Mouse (Mus musculus) heart, embryonic 15.5 days (tissue): ENCODE results near the gene Cfap43. TPM values are rescaled to one million over a fixed set of nuclear protein-coding genes. Genes with fewer than 3 reads are reported as not detected.
A peak's percentile ranks its signal among the peaks of the same experiment; 100 is the strongest.

ENCODE experiments used
- ATAC-seq: fragments of 200-750 bp; cut with Nextera tagmentation; replicated peaks from 2 replicates; pipeline ENCODE4 v1.8.0; 2017; ENCODE audit warnings: low read depth, moderate TSS enrichment; ENCODE audit not compliant: insufficient number of reproducible peaks, insufficient read depth, low FRiP score
- H3K27ac ChIP-seq: fragments of 300-500 bp; sonication (generic); 2 replicates; pipeline ENCODE4 v1.5.1; 2015; ENCODE audit warnings: mild to moderate bottlenecking, inconsistent platforms
- H3K27me3 ChIP-seq: fragments of 300-500 bp; sonication (generic); 2 replicates; pipeline ENCODE4 v1.6.1; 2015; ENCODE audit warnings: inconsistent platforms
- H3K36me3 ChIP-seq: fragments of 300-500 bp; sonication (generic); 2 replicates; pipeline ENCODE4 v1.6.1; 2015; ENCODE audit warnings: mild to moderate bottlenecking, inconsistent platforms
- H3K4me1 ChIP-seq: fragments of 300-500 bp; sonication (generic); replicated peaks from 2 replicates; pipeline ENCODE4 v1.6.1; 2015; ENCODE audit warnings: inconsistent platforms
- H3K4me2 ChIP-seq: fragments of 300-500 bp; sonication (generic); 2 replicates; pipeline ENCODE4 v1.6.1; 2015; ENCODE audit warnings: inconsistent platforms, mild to moderate bottlenecking, moderate library complexity
- H3K4me3 ChIP-seq: fragments of 300-500 bp; sonication (generic); 2 replicates; pipeline ENCODE4 v1.5.1; 2015; ENCODE audit warnings: mild to moderate bottlenecking, inconsistent platforms
- H3K9ac ChIP-seq: fragments of 300-500 bp; sonication (generic); 2 replicates; pipeline ENCODE4 v1.6.1; 2015; ENCODE audit warnings: mild to moderate bottlenecking, inconsistent platforms
- H3K9me3 ChIP-seq: fragments of 300-500 bp; sonication (generic); replicated peaks from 2 replicates; pipeline ENCODE4 v1.6.1; 2016; ENCODE audit warnings: inconsistent platforms
- WGBS: fragments of 180-500 bp; shearing (Covaris S2); methylation state at CpG from one replicate; pipeline ENCODE4 v1.1.7; 2015; ENCODE audit warnings: mixed read lengths; 5-methylcytosine and 5-hydroxymethylcytosine counted together
- polyA plus RNA-seq: library from polyadenylated mRNA; unstranded; fragments of >200 nt; fragmentation: Nextera tagmentation; extraction: Ambion mirVana; gene quantifications from 2 replicates; pipeline ENCODE4 v1.2.1, GENCODE M21; 2015

Cfap43 gene
- polyA plus RNA-seq, 1 experiment from 2014 or later, result 0.08 TPM

DNA sequence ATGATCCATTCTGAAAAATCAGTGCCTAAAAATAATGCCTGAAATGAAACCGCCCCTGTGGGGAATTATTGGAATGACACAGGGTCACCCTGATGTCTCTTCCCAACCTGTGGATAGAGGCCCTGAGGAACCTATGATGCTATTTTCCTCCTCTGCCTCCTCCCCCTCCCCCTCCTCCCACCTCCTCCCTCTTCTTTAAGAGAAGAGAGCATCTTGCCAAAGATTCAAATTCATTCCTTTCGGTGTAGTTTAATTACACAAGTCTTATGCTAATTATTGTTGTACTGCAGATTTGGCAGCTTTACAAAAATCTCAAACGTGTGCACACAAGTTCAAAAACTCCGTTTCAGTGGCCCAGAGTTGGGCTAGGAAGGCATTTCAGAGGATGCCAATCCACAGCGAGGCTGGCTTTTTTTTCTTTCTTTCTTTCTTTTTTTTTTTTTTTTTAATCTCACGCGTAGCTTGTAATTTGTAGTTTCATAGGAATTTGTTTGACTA is 193.4 kb downstream of the Cfap43 start:
- 56% methylated on average over 7 of the region's 7 CpGs for WGBS
- Histone ChIP-seq H3K27ac (no peak overlapping the region), H3K27me3 (no peaks in the 10 kb centered on the region), H3K36me3 (no peaks in the 10 kb centered on the region), H3K9ac (no peak overlapping the region), H3K4me1 (peaks cover 20% of the 10 kb centered on the region), H3K4me3 (no peak overlapping the region), H3K9me3 (no peaks in the 10 kb centered on the region), H3K4me2 (no peak overlapping the region)
- no peak for ATAC-seq

DNA sequence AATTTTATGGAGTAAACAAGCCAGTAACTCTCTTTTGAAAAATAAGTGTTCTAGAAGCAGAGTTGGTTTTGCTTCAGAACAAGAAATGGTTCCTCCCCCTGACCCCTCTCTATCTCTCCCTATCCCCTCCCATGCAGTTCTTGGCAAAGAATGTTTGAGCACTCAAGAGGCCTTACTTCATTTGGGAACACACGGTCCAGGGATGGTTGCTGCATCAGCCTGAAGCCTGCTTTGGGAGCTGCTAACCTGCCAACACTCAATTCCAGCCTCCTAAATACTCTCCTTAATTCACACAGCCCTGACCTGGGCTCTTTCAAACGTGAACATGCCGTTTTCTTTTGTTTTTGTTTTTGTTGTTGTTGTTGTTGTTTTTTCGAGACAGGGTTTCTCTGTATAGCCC is 194.2 kb downstream of the Cfap43 start:
- Histone ChIP-seq H3K27ac (no peak overlapping the region), H3K27me3 (no peaks in the 10 kb centered on the region), H3K36me3 (no peaks in the 10 kb centered on the region), H3K4me2 (no peak overlapping the region), H3K4me3 (no peak overlapping the region), H3K4me1 (peaks cover 12% of the 10 kb centered on the region), H3K9ac (no peak overlapping the region), H3K9me3 (no peaks in the 10 kb centered on the region)
- peak; percentile 62; the same call in 1 of the 2 replicates for ATAC-seq
- 55% methylated on average over 4 of the region's 4 CpGs for WGBS

DNA sequence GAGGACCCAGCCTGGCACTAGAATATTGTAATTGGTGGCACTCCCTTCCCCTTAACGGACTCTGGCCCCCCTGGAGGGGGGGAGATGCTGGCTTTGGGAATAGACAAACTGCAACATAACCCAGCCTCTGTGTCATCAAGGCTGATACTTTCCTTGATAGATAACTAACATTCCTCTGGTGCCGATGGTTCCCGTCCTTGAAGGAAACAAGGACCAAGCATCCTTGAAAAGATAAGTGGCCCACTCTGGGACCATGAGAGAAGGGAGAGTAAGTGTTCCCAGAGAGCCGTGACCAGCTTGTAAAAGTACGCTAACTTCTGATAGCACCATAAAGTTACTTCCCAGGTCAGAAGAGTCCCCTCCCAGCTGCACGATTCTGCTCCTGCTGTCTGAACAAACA is 196.6 kb downstream of the Cfap43 start:
- H3K4me1 ChIP-seq, result peaks cover 10% of the 10 kb centered on the region
- no peaks in the 10 kb centered on the region for H3K27me3 ChIP-seq
- ATAC-seq, result no peak
- H3K9ac ChIP-seq, result no peak overlapping the region
- H3K9me3 ChIP-seq, result no peaks in the 10 kb centered on the region
- WGBS, result 22% methylated on average over 6 of the region's 6 CpGs
- H3K36me3 ChIP-seq, result no peaks in the 10 kb centered on the region
- no peak overlapping the region for H3K4me3 ChIP-seq
- no peak overlapping the region for H3K27ac ChIP-seq
- no peak overlapping the region for H3K4me2 ChIP-seq

DNA sequence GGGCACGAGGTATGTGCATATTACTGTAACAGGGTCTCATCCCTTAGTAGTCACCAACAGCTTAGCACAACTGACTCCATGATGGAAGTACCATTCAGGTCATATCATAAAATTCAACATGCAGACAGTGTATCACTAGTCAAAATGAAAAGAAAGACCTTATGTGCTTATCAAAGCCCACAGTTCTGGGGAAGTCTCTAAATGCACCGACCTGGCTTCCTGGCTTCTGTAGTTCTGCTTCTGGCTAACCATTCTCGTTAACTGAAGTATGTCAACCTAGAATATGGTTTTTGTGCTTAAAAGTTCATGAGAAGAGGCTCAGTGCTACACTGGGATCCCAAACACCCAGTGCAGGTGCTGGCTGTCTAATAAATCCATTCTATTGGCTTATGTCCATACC is 199.9 kb downstream of the Cfap43 start:
- no peaks in the 10 kb centered on the region for H3K36me3 ChIP-seq
- ATAC-seq, result no peak
- peaks cover 4% of the 10 kb centered on the region for H3K4me1 ChIP-seq
- no peak overlapping the region for H3K4me3 ChIP-seq
- H3K9ac ChIP-seq, result no peak overlapping the region
- H3K27me3 ChIP-seq, result no peaks in the 10 kb centered on the region
- 79% methylated on average over 3 of the region's 3 CpGs for WGBS
- H3K9me3 ChIP-seq, result no peaks in the 10 kb centered on the region
- no peak overlapping the region for H3K27ac ChIP-seq
- no peak overlapping the region for H3K4me2 ChIP-seq

DNA sequence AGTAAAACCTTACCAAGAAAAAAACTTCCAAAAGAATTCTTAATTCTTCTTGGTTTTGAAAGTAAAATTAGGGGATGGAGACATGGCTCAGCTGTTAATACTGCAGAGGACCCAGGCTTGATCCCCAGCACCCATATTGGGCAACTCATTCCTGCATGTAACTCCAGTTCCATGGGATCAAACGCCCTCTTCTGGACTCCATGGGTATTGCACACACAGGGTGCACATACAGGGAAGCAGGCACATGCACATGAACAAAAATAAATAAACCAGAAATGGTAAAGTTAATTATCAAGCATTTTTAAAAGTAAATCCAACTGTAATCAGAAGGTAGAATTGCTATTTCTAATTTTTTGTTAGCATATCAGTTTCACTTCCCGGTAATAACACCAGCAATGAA is 202.9 kb downstream of the Cfap43 start:
- H3K4me1 ChIP-seq, result no peaks in the 10 kb centered on the region
- H3K9ac ChIP-seq, result no peak overlapping the region
- 59% methylated on average over 2 of the region's 2 CpGs for WGBS
- H3K27me3 ChIP-seq, result no peaks in the 10 kb centered on the region
- H3K36me3 ChIP-seq, result no peaks in the 10 kb centered on the region
- H3K27ac ChIP-seq, result no peak overlapping the region
- ATAC-seq, result no peak
- no peak overlapping the region for H3K4me2 ChIP-seq
- no peaks in the 10 kb centered on the region for H3K9me3 ChIP-seq
- no peak overlapping the region for H3K4me3 ChIP-seq

DNA sequence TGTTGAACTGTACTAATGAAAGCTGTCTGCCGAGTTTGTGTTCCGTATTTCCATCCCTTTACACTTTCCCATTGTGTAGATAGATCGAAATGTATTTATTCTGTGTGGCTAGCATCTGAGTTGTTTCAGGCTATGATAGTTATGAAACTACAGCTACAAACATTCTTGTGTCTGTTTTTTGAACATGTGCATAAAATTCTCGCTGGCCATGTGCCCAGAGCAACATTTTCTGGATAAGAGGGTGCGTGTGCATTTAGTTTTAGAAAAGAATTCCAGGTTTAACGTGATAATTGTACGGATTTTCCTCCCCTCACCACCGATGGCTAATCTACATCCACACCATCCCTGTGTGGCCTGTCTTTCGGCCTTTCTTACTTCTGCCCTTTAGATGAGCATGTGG is 205.6 kb downstream of the Cfap43 start:
- H3K4me3 ChIP-seq, result no peak overlapping the region
- H3K9ac ChIP-seq, result no peak overlapping the region
- no peaks in the 10 kb centered on the region for H3K36me3 ChIP-seq
- H3K27ac ChIP-seq, result no peak overlapping the region
- no peaks in the 10 kb centered on the region for H3K27me3 ChIP-seq
- 61% methylated on average over 9 of the region's 9 CpGs for WGBS
- H3K4me2 ChIP-seq, result no peak overlapping the region
- no peaks in the 10 kb centered on the region for H3K4me1 ChIP-seq
- ATAC-seq, result no peak
- H3K9me3 ChIP-seq, result no peaks in the 10 kb centered on the region

DNA sequence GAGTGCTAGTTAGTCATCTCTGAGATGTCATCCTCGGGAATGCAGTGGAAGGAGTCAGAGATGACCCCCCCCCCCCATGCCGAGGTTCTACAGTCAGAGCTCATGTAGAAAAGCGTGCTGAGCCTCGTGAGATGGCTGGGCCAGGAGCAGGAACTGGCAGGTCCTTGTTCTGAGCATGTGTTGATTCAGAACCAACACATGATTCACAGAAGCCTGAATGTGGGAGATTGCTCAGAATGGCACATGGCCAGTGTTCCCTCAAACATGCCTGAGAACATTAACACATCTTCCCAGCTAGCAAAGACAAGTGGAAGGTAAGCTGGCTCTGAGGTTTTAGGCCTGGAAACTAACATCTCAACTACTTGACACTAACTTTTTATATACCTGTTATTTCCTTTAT is 208.7 kb downstream of the Cfap43 start:
- Histone ChIP-seq H3K9ac (no peak overlapping the region), H3K27me3 (no peaks in the 10 kb centered on the region), H3K4me2 (no peak overlapping the region), H3K9me3 (no peaks in the 10 kb centered on the region), H3K4me1 (no peaks in the 10 kb centered on the region), H3K4me3 (no peak overlapping the region), H3K27ac (no peak overlapping the region), H3K36me3 (no peaks in the 10 kb centered on the region)
- WGBS, result 70% methylated on average over 4 of the region's 4 CpGs
- ATAC-seq, result no peak

DNA sequence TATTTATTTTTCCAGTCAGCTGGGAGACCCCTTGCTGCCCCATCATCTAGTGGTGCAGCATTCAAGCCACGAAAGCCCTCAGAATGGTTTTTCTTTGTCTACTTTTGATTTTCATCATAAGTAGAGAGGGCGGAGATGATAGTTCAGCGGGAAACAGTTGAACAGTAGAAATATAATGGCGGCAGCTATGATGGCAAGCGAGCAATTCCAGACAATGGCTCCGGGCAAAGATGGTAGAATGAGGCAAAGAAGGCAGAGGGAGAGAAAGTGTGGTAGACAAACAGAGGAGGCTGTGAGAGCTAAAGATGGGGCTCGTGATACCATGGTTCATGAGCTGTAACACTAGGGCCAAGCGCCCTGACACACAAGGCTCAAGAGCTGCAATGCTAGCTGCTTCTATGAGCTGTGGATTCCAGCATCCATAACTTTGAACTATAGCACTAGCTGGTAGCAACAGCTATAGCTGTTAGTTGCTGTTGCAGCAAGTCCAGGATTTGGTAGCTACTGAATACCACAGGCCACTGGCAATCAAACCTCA is 213.2 kb downstream of the Cfap43 start:
- Histone ChIP-seq H3K4me1 (no peaks in the 10 kb centered on the region), H3K27me3 (no peaks in the 10 kb centered on the region), H3K36me3 (no peaks in the 10 kb centered on the region), H3K27ac (no peak overlapping the region), H3K4me3 (no peak overlapping the region), H3K9ac (no peak overlapping the region), H3K9me3 (no peaks in the 10 kb centered on the region), H3K4me2 (no peak overlapping the region)
- WGBS, result 83% methylated on average over 8 of the region's 8 CpGs
- no peak for ATAC-seq

DNA sequence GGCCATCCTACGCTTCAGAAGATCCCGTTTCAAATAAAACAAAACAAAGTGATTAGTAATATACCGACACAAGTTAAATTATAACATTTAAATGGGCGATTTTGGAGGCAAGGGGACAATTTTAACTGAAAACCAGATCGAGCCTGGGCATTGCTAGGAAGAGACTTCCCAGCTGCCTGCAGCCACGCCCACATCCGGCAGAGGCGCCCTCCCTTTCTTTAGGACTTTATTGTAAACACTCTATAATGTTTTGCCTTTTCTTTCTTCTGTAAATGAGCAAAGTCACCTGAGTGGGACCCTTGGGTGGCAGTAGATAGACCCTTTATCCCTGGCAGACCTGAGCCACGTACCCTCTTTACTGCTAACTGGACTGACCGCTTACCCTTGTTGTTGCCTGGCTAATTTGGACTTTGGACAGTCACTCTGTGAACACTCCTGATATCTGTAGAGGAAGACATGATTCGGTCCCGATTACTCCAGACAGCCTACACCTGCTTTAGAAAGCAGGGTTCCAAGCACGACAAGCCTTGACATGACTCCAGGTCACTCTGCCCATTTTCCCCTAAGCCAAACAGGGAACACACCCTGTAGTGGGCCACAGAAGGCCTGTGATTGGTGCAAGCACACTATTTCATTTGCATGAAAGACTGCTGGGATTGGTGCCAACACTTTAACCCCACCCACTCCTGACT is 213.9 kb downstream of the Cfap43 start:
- H3K4me2 ChIP-seq, result no peak overlapping the region
- H3K9me3 ChIP-seq, result no peaks in the 10 kb centered on the region
- 68% methylated on average over 13 of the region's 13 CpGs for WGBS
- H3K9ac ChIP-seq, result no peak overlapping the region
- no peaks in the 10 kb centered on the region for H3K4me1 ChIP-seq
- no peaks in the 10 kb centered on the region for H3K27me3 ChIP-seq
- no peaks in the 10 kb centered on the region for H3K36me3 ChIP-seq
- no peak overlapping the region for H3K27ac ChIP-seq
- H3K4me3 ChIP-seq, result no peak overlapping the region
- no peak for ATAC-seq

DNA sequence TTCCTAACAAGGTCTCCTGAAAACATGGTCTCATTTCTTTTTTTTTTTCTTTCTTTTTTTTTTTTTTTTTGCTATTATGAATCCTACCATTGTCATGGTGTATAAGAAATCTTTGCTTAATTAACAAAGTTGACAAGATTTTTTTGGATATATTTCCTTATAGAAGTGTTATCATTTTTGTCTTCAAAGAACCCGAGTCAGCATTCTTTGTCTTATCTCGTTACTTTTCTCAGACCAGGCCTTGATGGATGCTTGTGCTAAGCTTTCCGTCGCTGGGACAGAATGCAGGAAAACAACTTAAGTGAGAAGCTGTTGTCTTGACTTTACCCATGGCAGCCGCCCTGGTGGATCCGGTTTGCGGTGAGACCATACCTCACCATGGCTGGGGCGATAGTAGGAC is 218.6 kb downstream of the Cfap43 start:
- H3K4me2 ChIP-seq, result no peak overlapping the region
- no peak overlapping the region for H3K9ac ChIP-seq
- H3K9me3 ChIP-seq, result no peaks in the 10 kb centered on the region
- H3K27me3 ChIP-seq, result no peaks in the 10 kb centered on the region
- no peak overlapping the region for H3K4me3 ChIP-seq
- no peaks in the 10 kb centered on the region for H3K4me1 ChIP-seq
- no peak overlapping the region for H3K27ac ChIP-seq
- 62% methylated on average over 8 of the region's 8 CpGs for WGBS
- H3K36me3 ChIP-seq, result no peaks in the 10 kb centered on the region
- ATAC-seq, result no peak

DNA sequence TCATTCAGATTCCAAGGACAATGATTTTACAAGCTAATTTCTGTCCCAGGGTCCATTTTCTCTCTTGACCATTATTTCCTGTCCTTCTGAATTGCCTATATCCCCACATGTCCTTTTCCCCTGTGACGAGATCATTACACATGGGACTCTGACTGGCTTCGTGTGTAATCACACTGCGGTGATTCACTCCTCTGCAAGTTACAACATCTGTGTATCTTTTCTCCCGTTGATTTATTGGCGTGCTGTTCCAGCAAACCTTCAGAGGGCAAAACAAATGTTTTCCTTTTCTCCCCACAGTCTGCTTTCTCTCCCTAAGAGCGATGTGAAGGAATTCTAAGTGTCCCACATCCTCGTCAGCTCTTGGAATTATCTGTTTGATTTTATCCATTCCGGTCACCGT is 219.3 kb downstream of the Cfap43 start:
- WGBS, result 48% methylated on average over 9 of the region's 9 CpGs
- Histone ChIP-seq H3K36me3 (no peaks in the 10 kb centered on the region), H3K4me1 (no peaks in the 10 kb centered on the region), H3K4me3 (no peak overlapping the region), H3K4me2 (no peak overlapping the region), H3K9me3 (no peaks in the 10 kb centered on the region), H3K27ac (no peak overlapping the region), H3K9ac (no peak overlapping the region), H3K27me3 (no peaks in the 10 kb centered on the region)
- no peak for ATAC-seq

DNA sequence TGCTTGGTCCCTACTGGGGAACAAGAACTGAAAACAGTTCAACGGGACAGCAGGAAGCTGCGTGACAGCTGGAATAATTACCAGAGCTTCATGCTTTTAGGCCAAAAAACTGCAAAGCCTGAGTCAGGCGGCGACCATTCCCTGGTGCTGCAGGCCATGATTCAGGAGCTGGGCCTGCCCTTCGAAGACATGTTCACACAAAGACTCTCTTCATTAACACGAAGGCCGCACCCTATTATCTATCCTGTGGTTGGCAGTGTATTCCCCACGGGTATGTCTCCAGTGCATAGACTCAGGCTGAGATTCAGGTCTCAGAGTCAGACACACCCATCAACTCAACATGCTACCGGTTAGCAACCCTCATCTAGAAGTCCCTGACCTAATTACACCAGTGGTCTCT is 220.8 kb downstream of the Cfap43 start:
- Histone ChIP-seq H3K27me3 (no peaks in the 10 kb centered on the region), H3K9me3 (no peaks in the 10 kb centered on the region), H3K4me1 (no peaks in the 10 kb centered on the region), H3K4me2 (no peak overlapping the region), H3K9ac (no peak overlapping the region), H3K4me3 (no peak overlapping the region), H3K27ac (no peak overlapping the region), H3K36me3 (no peaks in the 10 kb centered on the region)
- no peak for ATAC-seq
- 71% methylated on average over 9 of the region's 9 CpGs for WGBS
